Mouse (Mus musculus): ENCODE measurements around the gene Trf. TPM values are rescaled to one million over a fixed set of nuclear protein-coding genes. Genes with fewer than 3 reads are reported as not detected.
A peak's percentile ranks its signal among the peaks of the same experiment; 100 is the strongest.

Gene Trf
- polyA plus RNA-seq, 1 experiment: 2.1 TPM

GRCm38 (mm10) chr9:103201561-103202260 lies 28.5 kb downstream of the Trf start, which contains the start of gene Srprb:
Gene Srprb (minus strand): TSS chr9:103202137.
- H3K27ac ChIP-seq (ENCODE audit: insufficient read depth, low read length): no peak within 1 kb of the TSS
- peaks cover 15% of the 10 kb centered on the region for H3K36me3 ChIP-seq (ENCODE audit: control insufficient read depth, insufficient read depth, low read length, poor library complexity, severe bottlenecking)
- H3K4me3 ChIP-seq (ENCODE audit: low read depth, low read length): peak within 1 kb of the TSS; percentile 87
- H3K4me1 ChIP-seq (ENCODE audit: control insufficient read depth, insufficient read depth, low read length): no peaks in the 10 kb centered on the region
- H3K9ac ChIP-seq (ENCODE audit: low read depth, poor library complexity, severe bottlenecking): peak within 1 kb of the TSS; percentile 69
- H3K9me3 ChIP-seq (replicated peaks; ENCODE audit: control insufficient read depth, insufficient read depth, low read length, poor library complexity, severe bottlenecking): no peaks in the 10 kb centered on the region; the same call in 1 of the 2 replicates
- H3K27me3 ChIP-seq (ENCODE audit: control insufficient read depth, insufficient read depth, low read length, poor library complexity, severe bottlenecking): no peaks in the 10 kb centered on the region
- TF ChIP-seq POLR2A (IDR thresholded peaks at IDR 0.05; ENCODE audit: insufficient read depth, low read length) (no peak), CTCF (IDR thresholded peaks at IDR 0.05; ENCODE audit: low read depth, low read length) (no peak), EP300 (IDR thresholded peaks at IDR 0.05; ENCODE audit: insufficient read depth, low read depth, low read length) (no peak)

GRCm38 (mm10) chr9:103188416-103188815 lies 41.8 kb downstream of the Trf start:
- Histone ChIP-seq H3K4me3 (ENCODE audit: low read depth, low read length) (no peak overlapping the region), H3K9me3 (replicated peaks; ENCODE audit: control insufficient read depth, insufficient read depth, low read length, poor library complexity, severe bottlenecking) (no peaks in the 10 kb centered on the region), H3K4me1 (ENCODE audit: control insufficient read depth, insufficient read depth, low read length) (peaks cover 2% of the 10 kb centered on the region), H3K36me3 (ENCODE audit: control insufficient read depth, insufficient read depth, low read length, poor library complexity, severe bottlenecking) (peaks cover 24% of the 10 kb centered on the region), H3K27ac (ENCODE audit: insufficient read depth, low read length) (no peak overlapping the region), H3K27me3 (ENCODE audit: control insufficient read depth, insufficient read depth, low read length, poor library complexity, severe bottlenecking) (no peaks in the 10 kb centered on the region), H3K9ac (ENCODE audit: low read depth, poor library complexity, severe bottlenecking) (no peak overlapping the region)
- no peak for TF ChIP-seq CTCF (IDR thresholded peaks at IDR 0.05; ENCODE audit: low read depth, low read length)
- TF ChIP-seq POLR2A (IDR thresholded peaks at IDR 0.05; ENCODE audit: insufficient read depth, low read length): no peak
- TF ChIP-seq EP300 (IDR thresholded peaks at IDR 0.05; ENCODE audit: insufficient read depth, low read depth, low read length): no peak

- Histone ChIP-seq H3K27ac (ENCODE audit: insufficient read depth, low read length) (no peak overlapping the region), H3K27me3 (ENCODE audit: control insufficient read depth, insufficient read depth, low read length, poor library complexity, severe bottlenecking) (no peaks in the 10 kb centered on the region), H3K4me3 (ENCODE audit: low read depth, low read length) (no peak overlapping the region), H3K4me1 (ENCODE audit: control insufficient read depth, insufficient read depth, low read length) (peaks cover 2% of the 10 kb centered on the region), H3K9ac (ENCODE audit: low read depth, poor library complexity, severe bottlenecking) (no peak overlapping the region), H3K36me3 (ENCODE audit: control insufficient read depth, insufficient read depth, low read length, poor library complexity, severe bottlenecking) (peaks cover 13% of the 10 kb centered on the region), H3K9me3 (replicated peaks; ENCODE audit: control insufficient read depth, insufficient read depth, low read length, poor library complexity, severe bottlenecking) (no peaks in the 10 kb centered on the region)
- no peak for TF ChIP-seq CTCF (IDR thresholded peaks at IDR 0.05; ENCODE audit: low read depth, low read length)
- no peak for TF ChIP-seq EP300 (IDR thresholded peaks at IDR 0.05; ENCODE audit: insufficient read depth, low read depth, low read length)
- no peak for TF ChIP-seq POLR2A (IDR thresholded peaks at IDR 0.05; ENCODE audit: insufficient read depth, low read length)
Observed at GRCm38 (mm10) chr9:103186747-103187146, 43.5 kb downstream of the Trf start.

- Histone ChIP-seq H3K27me3 (ENCODE audit: control insufficient read depth, insufficient read depth, low read length, poor library complexity, severe bottlenecking) (no peaks in the 10 kb centered on the region), H3K36me3 (ENCODE audit: control insufficient read depth, insufficient read depth, low read length, poor library complexity, severe bottlenecking) (peaks cover 7% of the 10 kb centered on the region), H3K4me3 (ENCODE audit: low read depth, low read length) (no peak overlapping the region), H3K9me3 (replicated peaks; ENCODE audit: control insufficient read depth, insufficient read depth, low read length, poor library complexity, severe bottlenecking) (no peaks in the 10 kb centered on the region), H3K27ac (ENCODE audit: insufficient read depth, low read length) (no peak overlapping the region), H3K9ac (ENCODE audit: low read depth, poor library complexity, severe bottlenecking) (no peak overlapping the region), H3K4me1 (ENCODE audit: control insufficient read depth, insufficient read depth, low read length) (peaks cover 2% of the 10 kb centered on the region)
- TF ChIP-seq EP300 (IDR thresholded peaks at IDR 0.05; ENCODE audit: insufficient read depth, low read depth, low read length) (no peak), POLR2A (IDR thresholded peaks at IDR 0.05; ENCODE audit: insufficient read depth, low read length) (no peak)
Observed at GRCm38 (mm10) chr9:103185946-103186345, 44.3 kb downstream of the Trf start.

- Histone ChIP-seq H3K27me3 (ENCODE audit: control insufficient read depth, insufficient read depth, low read length, poor library complexity, severe bottlenecking) (no peaks in the 10 kb centered on the region), H3K27ac (ENCODE audit: insufficient read depth, low read length) (no peak overlapping the region), H3K9me3 (replicated peaks; ENCODE audit: control insufficient read depth, insufficient read depth, low read length, poor library complexity, severe bottlenecking) (no peaks in the 10 kb centered on the region), H3K4me3 (ENCODE audit: low read depth, low read length) (no peak overlapping the region), H3K4me1 (ENCODE audit: control insufficient read depth, insufficient read depth, low read length) (peaks cover 2% of the 10 kb centered on the region), H3K36me3 (ENCODE audit: control insufficient read depth, insufficient read depth, low read length, poor library complexity, severe bottlenecking) (no peaks in the 10 kb centered on the region; the same call in 1 of the 2 replicates), H3K9ac (ENCODE audit: low read depth, poor library complexity, severe bottlenecking) (no peak overlapping the region)
- TF ChIP-seq POLR2A (IDR thresholded peaks at IDR 0.05; ENCODE audit: insufficient read depth, low read length) (no peak), CTCF (IDR thresholded peaks at IDR 0.05; ENCODE audit: low read depth, low read length) (no peak), EP300 (IDR thresholded peaks at IDR 0.05; ENCODE audit: insufficient read depth, low read depth, low read length) (no peak)
Observed at GRCm38 (mm10) chr9:103184855-103185254, 45.4 kb downstream of the Trf start.

- H3K27ac ChIP-seq (ENCODE audit: insufficient read depth, low read length): no peak overlapping the region
- H3K9me3 ChIP-seq (replicated peaks; ENCODE audit: control insufficient read depth, insufficient read depth, low read length, poor library complexity, severe bottlenecking): no peaks in the 10 kb centered on the region
- no peak for TF ChIP-seq EP300 (IDR thresholded peaks at IDR 0.05; ENCODE audit: insufficient read depth, low read depth, low read length)
- TF ChIP-seq POLR2A (IDR thresholded peaks at IDR 0.05; ENCODE audit: insufficient read depth, low read length): no peak
- TF ChIP-seq CTCF (IDR thresholded peaks at IDR 0.05; ENCODE audit: low read depth, low read length): no peak
- no peaks in the 10 kb centered on the region for H3K27me3 ChIP-seq (ENCODE audit: control insufficient read depth, insufficient read depth, low read length, poor library complexity, severe bottlenecking)
- H3K36me3 ChIP-seq (ENCODE audit: control insufficient read depth, insufficient read depth, low read length, poor library complexity, severe bottlenecking): no peaks in the 10 kb centered on the region
- H3K4me3 ChIP-seq (ENCODE audit: low read depth, low read length): no peak overlapping the region
- peaks cover 2% of the 10 kb centered on the region for H3K4me1 ChIP-seq (ENCODE audit: control insufficient read depth, insufficient read depth, low read length)
- H3K9ac ChIP-seq (ENCODE audit: low read depth, poor library complexity, severe bottlenecking): no peak overlapping the region
Observed at GRCm38 (mm10) chr9:103181886-103182285, 48.4 kb downstream of the Trf start.

Measured in ES-Bruce4 (cell line).